Mouse (Mus musculus) liver, postnatal 0 days (tissue): Measurements from ENCODE around the gene Gm20388.

Experiments
- CTCF ChIP-seq: sonication (generic); IDR thresholded peaks from 2 replicates; pipeline ENCODE4 v1.5.1; 2016; ENCODE audit warnings: antibody characterized with exemption, low read depth
- EP300 ChIP-seq: IDR thresholded peaks from 2 replicates; pipeline ENCODE4 v1.6.1; 2016; ENCODE audit warnings: antibody characterized with exemption, low read depth, mild to moderate bottlenecking

DNA sequence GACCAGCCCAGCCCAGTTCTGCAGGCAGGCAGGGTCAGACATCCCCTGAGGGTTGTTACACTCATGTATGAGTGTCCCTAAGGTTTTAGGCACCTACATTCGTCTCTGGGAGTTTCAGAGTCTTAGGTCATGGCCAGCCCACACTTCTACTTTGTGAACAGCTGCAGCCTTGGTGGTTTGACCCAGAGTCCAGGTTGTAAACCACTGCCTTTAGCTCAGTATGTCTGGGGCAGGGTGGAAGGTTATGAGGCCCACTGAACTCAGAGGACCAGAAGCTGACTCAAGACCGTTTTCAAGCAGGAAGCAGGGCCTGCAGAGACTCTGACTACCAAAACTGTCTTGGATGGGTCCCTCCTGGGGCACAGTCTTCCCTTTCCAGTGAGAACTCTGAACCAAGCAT, 829.9 kb downstream of the Gm20388 start:
- TF ChIP-seq CTCF = no peak
- TF ChIP-seq EP300 = no peak
